In genomic region chr4:130563820-130564219, GRCm38 (mm10) we compare ENCODE assay signal across 14 mouse cellular contexts. TPM values are rescaled to one million over a fixed set of nuclear protein-coding genes. Genes with fewer than 3 reads are reported as not detected.
DNase-seq lines count a peak whose midpoint lies in the region; ATAC-seq lines count a peak whose summit lies in the region.
"Had no signal": no experiment of that assay in that cellular context is flagged by ENCODE, and none has a peak within 500 bp of the region (broad histone marks: within the 10 kb centered on the region; RNA-seq: fewer than 3 reads in every experiment).

No protein-coding gene starts in this region.

- WGBS in hindbrain, embryonic 13.5 days = 14% methylated on average over 8 of the region's 8 CpGs
- WGBS in neural tube, embryonic 12.5 days = 20% methylated on average over 8 of the region's 8 CpGs

- peaks cover 86% of the 10 kb centered on the region for H3K4me1 ChIP-seq in hindbrain, embryonic 13.5 days (replicated peaks)
- H3K4me1 ChIP-seq in neural tube, embryonic 12.5 days = peaks cover 79% of the 10 kb centered on the region

- no peaks in the 10 kb centered on the region for H3K9me3 ChIP-seq in hindbrain, embryonic 13.5 days
- H3K9me3 ChIP-seq in neural tube, embryonic 12.5 days = no peaks in the 10 kb centered on the region
- H3K9me3 ChIP-seq: heart, embryonic 10.5 days had no signal

- H3K4me2 ChIP-seq in hindbrain, embryonic 13.5 days = peak overlapping the region; percentile 45
- H3K4me2 ChIP-seq in neural tube, embryonic 12.5 days (replicated peaks) = peak overlapping the region; percentile 41

- no peak overlapping the region for H3K9ac ChIP-seq in hindbrain, embryonic 13.5 days
- no peak overlapping the region for H3K9ac ChIP-seq in neural tube, embryonic 12.5 days
- H3K9ac ChIP-seq: liver, embryonic 14.5 days had no signal

- H3K4me3 ChIP-seq in hindbrain, embryonic 13.5 days = no peak overlapping the region
- H3K4me3 ChIP-seq in neural tube, embryonic 12.5 days = no peak overlapping the region
- H3K4me3 ChIP-seq: heart, embryonic 10.5 days had no signal

- peaks cover 8% of the 10 kb centered on the region for H3K36me3 ChIP-seq in hindbrain, embryonic 13.5 days
- peaks cover 7% of the 10 kb centered on the region; the same call in 1 of the 2 replicates for H3K36me3 ChIP-seq in neural tube, embryonic 12.5 days
- H3K36me3 ChIP-seq: heart, embryonic 10.5 days had no signal

- peak; percentile 67 for ATAC-seq in hindbrain, embryonic 13.5 days (ENCODE audit: low FRiP score)
- peak; percentile 67 for ATAC-seq in neural tube, embryonic 12.5 days (ENCODE audit: low FRiP score, low read depth)
- ATAC-seq in megakaryocyte, adult 5-6 weeks (ENCODE audit: poor library complexity, severe bottlenecking) = no peak

- H3K27ac ChIP-seq in hindbrain, embryonic 13.5 days = peak overlapping the region; percentile 78
- H3K27ac ChIP-seq in neural tube, embryonic 12.5 days = no peak overlapping the region
- H3K27ac ChIP-seq: heart, embryonic 10.5 days; liver, embryonic 14.5 days; macrophage had no signal

- H3K27me3 ChIP-seq in hindbrain, embryonic 13.5 days = 0 out of 2 replicates have a peak, but pooled peaks cover 11% of the 10 kb centered on the region
- peaks cover 25% of the 10 kb centered on the region for H3K27me3 ChIP-seq in neural tube, embryonic 12.5 days (replicated peaks)

- DNase-seq in embryo, embryonic 10 days (ENCODE audit: low spot score) = peak; percentile 66
- DNase-seq in embryo, embryonic 9.5 days (ENCODE audit: extremely low spot score) = no peak
- peak; percentile 63 for DNase-seq in embryo, embryonic 11 days
- no peak for DNase-seq in left cerebral cortex, adult 8-10 months (ENCODE audit: low spot score in 2 of 2)
- DNase-seq in MN1 (ENCODE audit: low spot score) = no peak
- DNase-seq: cerebellum, adult 8-10 months; kidney, adult 9 months; right cerebral cortex, postnatal 4 days had no signal

RNA-seq across cellular contexts. Expression of gene Nkain1, which starts 10.2 kb away (rescaled TPM):
- 9.5 and 10.2 TPM in 2 replicates for polyA plus RNA-seq in hindbrain, embryonic 13.5 days (2015; fragmentation: Nextera tagmentation; extraction: Ambion mirVana)
- 12.8 and 20.1 TPM in 2 replicates for polyA plus RNA-seq in neural tube, embryonic 12.5 days (2016; fragmentation: Nextera tagmentation; extraction: Ambion mirVana)
- 10 to 100 TPM; 37.8 to 40.9 (median 39.0) TPM for total RNA-seq in left cerebral cortex, adult 8-10 months (2022)
- total RNA-seq in megakaryocyte, adult 5-6 weeks (2015) = not detected in 2 replicates
- total RNA-seq in megakaryocyte, adult 5-6 weeks (2017) = not detected in 2 replicates

Comparison
In these comparisons a context has a peak if more than half of its experiments do, and no peak if none do; other contexts are left out.
1. DNase-seq: peak in embryo, embryonic 10 days (single experiment) and embryo, embryonic 11 days (single experiment); none in embryo, embryonic 9.5 days (single experiment), left cerebral cortex, adult 8-10 months (0 of 2) and MN1 (single experiment).
2. RNA of gene Nkain1, which starts 10.2 kb away (total RNA-seq): 37.8 to 40.9 TPM in left cerebral cortex, adult 8-10 months; not detected in megakaryocyte, adult 5-6 weeks; every median in the first group is over 10 times any median in the second.